Mouse (Mus musculus): ENCODE measurements around the gene Kncn.
A peak's percentile ranks its signal among the peaks of the same experiment; 100 is the strongest.

The Kncn gene

GRCm38 (mm10) chr4:115878828-115879227, 5.4 kb upstream of the Kncn start:
- DNase-seq (ENCODE audit: low spot score in 2 of 2) = no peak

DNA sequence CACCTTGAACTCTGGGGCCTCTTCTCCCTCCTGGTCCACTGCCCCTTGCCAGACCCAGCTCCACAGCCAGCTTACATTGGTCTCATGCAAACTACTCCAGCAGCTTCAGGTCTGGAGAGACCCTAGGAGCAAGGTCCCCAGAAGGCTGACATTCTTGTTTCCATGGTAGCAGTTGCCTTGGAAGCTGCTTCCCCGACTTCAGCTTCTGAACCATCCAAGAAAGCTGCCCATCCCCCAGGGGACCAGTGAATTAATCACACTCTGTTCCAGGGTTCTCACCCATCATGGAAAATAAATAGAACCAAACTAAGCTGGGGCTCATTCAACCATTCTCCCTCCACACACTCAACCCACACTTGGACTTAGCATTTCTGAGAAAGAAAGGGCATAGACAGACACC, 3.0 kb upstream of the Kncn start:
- no peak for DNase-seq (ENCODE audit: low spot score in 2 of 2)

DNA sequence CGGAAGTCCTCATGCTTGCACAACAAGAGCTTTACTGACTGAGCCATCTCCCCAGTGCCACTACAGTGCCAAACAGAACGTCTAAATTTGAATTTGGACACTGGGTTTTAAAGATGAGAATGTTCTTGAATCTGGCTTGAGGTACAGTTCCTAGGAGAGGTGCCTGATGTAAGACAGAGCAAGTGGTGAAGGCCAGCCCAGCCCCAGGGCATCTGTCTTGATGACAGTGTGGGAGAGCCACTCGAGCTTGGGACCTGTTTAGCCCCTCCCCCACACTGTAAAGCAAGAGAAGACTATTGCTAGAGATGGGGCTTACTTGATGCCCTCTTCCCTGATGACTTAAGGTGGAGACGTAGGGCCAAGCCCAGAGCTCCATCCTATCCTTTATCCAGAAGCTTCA, 2.0 kb upstream of the Kncn start:
- DNase-seq (ENCODE audit: low spot score in 2 of 2) = no peak

DNA sequence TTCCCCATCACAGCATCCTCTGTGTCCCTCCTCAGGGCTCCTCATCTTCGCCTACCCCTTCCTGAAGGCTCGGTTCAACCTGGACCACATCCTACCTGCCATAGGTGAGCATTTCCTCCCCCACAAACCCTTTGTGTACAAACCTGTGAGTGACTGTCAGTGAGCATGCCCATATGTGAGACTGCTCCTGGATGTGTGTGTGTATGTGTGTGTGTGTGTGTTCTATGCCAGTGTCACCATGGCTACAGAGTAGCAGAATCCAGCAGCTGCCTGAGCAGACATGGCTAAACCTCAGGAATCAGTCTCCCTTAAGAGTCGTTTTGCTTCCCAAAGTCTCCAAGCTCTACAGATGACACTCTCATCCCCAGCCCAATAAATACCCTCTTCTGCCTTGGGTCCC, 1.6 kb downstream of the Kncn start:
- DNase-seq (ENCODE audit: low spot score in 2 of 2) = no peak

- no peak for DNase-seq (ENCODE audit: low spot score in 2 of 2)
Observed at GRCm38 (mm10) chr4:115886875-115887274, 2.7 kb downstream of the Kncn start.

DNA sequence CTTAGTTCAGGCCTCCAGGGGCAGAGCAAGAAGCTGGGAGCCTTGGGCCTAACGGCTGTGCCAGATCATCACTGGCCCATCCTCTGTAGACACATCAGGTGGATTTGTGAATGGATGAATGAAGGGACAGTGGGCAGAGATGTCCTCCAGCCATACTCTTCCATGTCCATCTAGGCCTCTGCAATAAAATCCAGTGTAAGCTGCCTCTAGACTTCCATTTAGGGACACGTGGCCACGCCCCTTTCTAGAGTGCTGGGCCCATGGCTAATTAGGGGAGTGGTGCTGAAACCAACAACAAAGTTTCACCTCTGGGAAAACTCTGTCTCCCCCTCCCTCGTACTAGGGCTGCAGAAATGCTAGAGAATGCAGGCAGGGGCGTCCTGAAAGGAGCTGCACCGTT, 5.9 kb downstream of the Kncn start:
- DNase-seq (ENCODE audit: low spot score in 2 of 2) = no peak

- no peak for DNase-seq (ENCODE audit: low spot score in 2 of 2)
Observed at GRCm38 (mm10) chr4:115890553-115890952, 6.4 kb downstream of the Kncn start, which contains the start of gene 6430628N08Rik. TSS of gene 6430628N08Rik (plus strand) at chr4:115890665.

DNA sequence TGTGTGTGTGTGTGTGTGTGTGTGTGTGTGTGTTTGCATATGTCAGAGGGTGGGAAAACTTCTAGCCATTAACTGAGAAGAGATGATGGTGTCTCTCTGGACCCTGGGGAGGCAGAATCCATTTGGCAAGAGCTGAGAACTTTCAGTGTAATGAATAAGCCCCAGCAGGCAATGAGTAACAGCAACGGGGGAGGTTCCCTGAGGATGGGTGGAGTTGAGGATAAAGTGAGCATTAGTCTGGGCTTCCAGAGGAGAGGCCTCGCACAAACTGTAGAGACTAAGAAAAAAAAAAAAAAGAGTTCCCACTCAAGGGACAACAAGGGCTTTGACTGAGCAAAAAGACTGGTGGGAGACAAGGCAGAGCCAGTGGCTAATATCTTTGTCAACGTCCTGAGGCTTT, 10.1 kb downstream of the Kncn start:
- no peak for DNase-seq (ENCODE audit: low spot score in 2 of 2)

GRCm38 (mm10) chr4:115897901-115898631, 13.9 kb downstream of the Kncn start:
- DNase-seq (ENCODE audit: low spot score in 2 of 2) = no peak

GRCm38 (mm10) chr4:115902816-115903215, 18.6 kb downstream of the Kncn start:
- DNase-seq (ENCODE audit: low spot score in 2 of 2) = peak in 1 of 2 experiments; percentile 83

GRCm38 (mm10) chr4:115904375-115904774, 20.2 kb downstream of the Kncn start:
- no peak for DNase-seq (ENCODE audit: low spot score in 2 of 2)

DNA sequence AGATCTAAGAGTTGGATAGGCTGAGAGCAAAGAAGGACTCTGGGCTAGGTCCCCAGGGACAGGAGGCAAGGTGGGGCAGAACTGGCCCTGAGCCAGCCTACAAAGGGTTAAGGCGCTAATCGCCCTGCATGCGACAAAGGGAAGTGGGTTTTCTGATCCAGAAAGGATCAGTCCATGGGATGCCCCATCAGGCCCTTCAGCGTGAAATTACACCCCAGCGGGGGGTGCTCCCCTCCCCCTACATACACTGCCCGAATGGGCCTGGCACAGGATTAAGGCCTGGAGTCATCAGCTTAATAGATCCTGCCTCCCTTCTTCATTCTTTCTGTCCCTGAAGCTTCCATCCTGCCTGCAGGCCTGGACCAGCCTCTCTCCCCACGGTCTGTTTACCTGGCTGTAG, 21.5 kb downstream of the Kncn start:
- no peak for DNase-seq (ENCODE audit: low spot score in 2 of 2)

GRCm38 (mm10) chr4:115906791-115907190, 22.6 kb downstream of the Kncn start:
- no peak for DNase-seq (ENCODE audit: low spot score in 2 of 2)

DNA sequence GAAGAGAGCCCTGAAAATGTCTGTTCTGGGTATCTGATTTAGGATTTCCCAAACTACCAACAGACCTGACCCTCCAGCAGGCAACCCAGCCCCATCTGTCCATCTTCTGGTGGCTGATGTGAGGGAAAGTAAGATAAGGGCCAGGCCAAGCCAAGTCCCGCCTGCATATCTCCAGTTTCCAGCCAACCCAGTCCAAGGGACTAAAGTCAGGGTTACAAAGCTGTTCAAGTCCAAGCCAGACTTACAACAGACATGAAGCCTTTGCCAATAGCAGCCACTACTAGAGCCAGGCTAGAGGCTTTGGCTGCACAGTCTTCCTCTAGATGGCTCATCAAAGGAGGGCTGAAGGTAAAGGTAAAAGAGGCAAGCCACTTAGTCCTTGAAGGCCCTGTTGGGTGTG, 23.8 kb downstream of the Kncn start:
- DNase-seq (ENCODE audit: low spot score in 2 of 2) = no peak

DNA sequence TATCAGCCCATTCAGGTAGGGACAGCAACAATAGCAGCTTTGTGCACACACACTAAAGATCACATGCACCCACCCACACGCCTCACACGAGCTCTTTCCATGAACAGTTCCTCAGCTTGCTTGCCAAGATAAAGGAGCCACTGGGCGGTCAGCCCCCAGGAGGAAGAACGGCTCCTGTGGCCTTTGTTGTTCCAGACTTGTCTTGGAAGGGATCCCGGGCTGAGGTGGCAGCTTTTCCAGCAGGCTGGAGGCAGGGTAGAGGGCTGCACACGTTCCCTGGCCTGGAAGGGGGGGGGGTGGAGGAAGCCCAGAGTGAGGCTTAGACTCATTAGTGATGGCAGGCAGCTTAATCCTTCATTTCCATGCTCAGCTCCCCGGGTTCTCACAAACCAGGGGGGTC, 24.4 kb downstream of the Kncn start:
- no peak for DNase-seq (ENCODE audit: low spot score in 2 of 2)

DNA sequence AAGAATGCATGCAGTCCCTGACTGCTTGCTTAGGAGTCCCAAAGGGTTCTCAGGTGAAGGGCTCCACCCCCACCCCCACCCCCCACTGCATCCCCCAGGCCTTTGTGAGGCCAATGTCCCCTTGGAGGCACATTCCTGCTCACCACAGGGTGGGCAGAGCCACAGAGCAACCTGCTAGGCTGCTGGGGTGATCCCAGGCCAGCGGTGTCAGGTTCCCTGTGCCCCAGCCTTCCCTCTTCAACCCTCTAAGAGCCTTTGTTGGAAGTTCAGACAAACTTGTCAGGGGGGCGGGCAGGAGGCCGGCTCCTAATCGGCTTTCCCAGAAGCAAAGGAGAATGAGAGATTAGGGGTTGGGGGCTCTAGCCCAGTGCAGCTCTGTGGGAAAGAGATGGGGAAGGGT, 27.4 kb downstream of the Kncn start:
- no peak for DNase-seq (ENCODE audit: low spot score in 2 of 2)

GRCm38 (mm10) chr4:115919911-115920310, 35.7 kb downstream of the Kncn start:
- no peak for DNase-seq (ENCODE audit: low spot score in 2 of 2)

DNA sequence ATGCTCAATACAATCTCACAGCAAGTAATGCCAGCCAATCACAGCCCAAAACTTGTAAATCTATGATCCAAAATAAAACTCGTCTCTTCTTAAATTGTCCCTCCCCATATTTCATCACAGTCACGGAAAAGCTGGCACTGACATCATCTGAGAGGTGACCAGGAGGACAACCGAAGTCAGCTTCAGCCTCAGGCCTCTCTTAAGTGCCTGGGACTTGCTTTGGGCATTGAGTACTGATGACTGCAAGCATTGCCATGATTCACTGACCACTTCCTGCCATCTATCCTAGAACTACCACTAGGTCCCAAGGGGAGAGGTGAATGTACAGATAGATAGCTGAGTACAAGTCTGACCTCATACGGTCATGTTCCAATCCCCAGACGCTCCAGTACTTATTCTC, 38.5 kb downstream of the Kncn start:
- no peak for DNase-seq (ENCODE audit: low spot score in 2 of 2)

- no peak for DNase-seq (ENCODE audit: low spot score in 2 of 2)
Observed at GRCm38 (mm10) chr4:115923262-115923880, 39.2 kb downstream of the Kncn start.

DNA sequence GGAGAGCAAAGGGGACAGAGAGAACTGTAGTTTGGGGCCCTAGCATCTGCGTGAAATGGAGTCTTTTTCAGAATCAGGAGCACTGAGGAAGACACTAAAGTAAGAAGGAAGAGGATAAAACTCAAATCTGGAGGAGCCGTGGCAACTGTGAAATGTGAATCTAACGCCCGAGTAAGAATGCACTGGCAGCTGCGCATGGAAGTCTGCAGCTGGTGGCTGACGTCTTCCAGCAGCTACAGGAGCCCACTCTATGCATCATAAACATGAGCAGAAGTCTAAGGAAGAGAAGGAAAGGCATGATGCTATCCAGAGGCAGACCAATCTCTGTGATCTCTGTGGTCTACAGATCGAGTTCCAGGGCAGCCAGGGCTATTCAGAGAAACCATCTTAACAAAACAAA, 43.4 kb downstream of the Kncn start:
- DNase-seq (ENCODE audit: low spot score in 2 of 2) = no peak

DNA sequence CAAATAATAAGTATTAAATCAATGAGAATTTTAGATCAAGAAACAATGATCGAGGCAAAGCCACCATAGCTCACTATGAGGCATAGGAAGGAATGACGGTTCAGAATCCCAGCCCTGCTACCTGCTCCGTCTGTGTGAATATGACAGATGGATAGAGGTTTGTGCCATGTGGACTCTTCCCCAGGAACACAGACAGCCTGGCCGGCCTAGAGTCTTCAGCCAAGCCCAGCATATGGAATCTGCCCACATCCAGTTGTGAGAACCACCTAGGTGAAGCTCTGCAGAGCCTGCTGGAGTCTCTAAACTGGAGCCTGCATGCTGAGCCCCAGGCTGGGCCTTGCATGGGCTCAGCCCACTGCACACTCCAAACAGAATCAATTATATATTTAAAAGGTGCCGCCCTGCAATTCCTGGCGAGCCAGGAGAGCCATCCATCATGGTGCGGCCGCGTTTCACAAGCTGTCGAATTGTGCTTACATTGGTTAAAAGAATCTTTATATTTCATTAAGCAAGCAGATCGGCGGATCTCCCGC, 47.4 kb downstream of the Kncn start:
- no peak for DNase-seq (ENCODE audit: low spot score in 2 of 2)

- no peak for DNase-seq (ENCODE audit: low spot score in 2 of 2)
Observed at GRCm38 (mm10) chr4:115935835-115936581, 51.8 kb downstream of the Kncn start.

DNA sequence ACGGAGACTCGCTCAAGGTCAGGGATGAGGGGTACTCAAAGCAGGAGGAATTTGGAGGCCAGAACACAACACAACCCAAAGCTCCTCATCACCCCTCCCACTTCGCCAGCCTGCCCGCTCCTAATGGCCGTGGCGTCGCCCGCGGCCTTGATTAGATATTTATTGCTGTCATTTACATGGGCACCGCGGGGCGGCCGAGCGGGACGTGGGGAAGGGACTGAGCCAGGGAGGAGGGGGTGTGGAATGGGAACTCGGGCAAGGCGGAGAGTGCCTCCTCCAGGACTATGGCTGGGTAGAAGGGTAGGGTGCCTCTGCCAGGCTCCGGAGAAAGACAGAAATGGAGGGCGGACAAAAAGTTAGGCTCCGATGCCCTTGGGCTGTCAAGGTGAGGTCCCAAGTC, 52.4 kb downstream of the Kncn start:
- DNase-seq (ENCODE audit: low spot score in 2 of 2) = no peak

Data from frontal cortex, postnatal 14 days (tissue).